Mouse (Mus musculus) stomach, postnatal 0 days (tissue): ENCODE data around the gene Thsd4. TPM values are rescaled to one million over a fixed set of nuclear protein-coding genes. Genes with fewer than 3 reads are reported as not detected.

Source experiments
- ATAC-seq: fragments of 200-750 bp; cut with Nextera tagmentation; 2 replicates; pipeline ENCODE4 v1.8.0; 2017; ENCODE audit not compliant: low FRiP score, low TSS enrichment
- DNase-seq: peaks from one replicate; pipeline ENCODE4 v3.0.0-alpha.2; 2016; ENCODE audit warnings: low spot score
- H3K27ac ChIP-seq: fragments of 300-500 bp; sonication (generic); replicated peaks from 2 replicates; pipeline ENCODE4 v1.5.1; 2014; ENCODE audit warnings: mild to moderate bottlenecking, control low read depth
- H3K27me3 ChIP-seq: fragments of 300-500 bp; sonication (generic); 2 replicates; pipeline ENCODE4 v1.6.1; 2014; ENCODE audit warnings: low read length; ENCODE audit not compliant: control insufficient read depth, insufficient read depth
- H3K36me3 ChIP-seq: fragments of 300-500 bp; sonication (generic); 2 replicates; pipeline ENCODE4 v1.6.1; 2014; ENCODE audit warnings: low read length, mixed read lengths; ENCODE audit not compliant: control insufficient read depth, insufficient read depth
- H3K4me1 ChIP-seq: fragments of 300-500 bp; sonication (generic); replicated peaks from 2 replicates; pipeline ENCODE4 v1.6.1; 2014; ENCODE audit warnings: antibody characterized with exemption; ENCODE audit not compliant: control insufficient read depth, insufficient read depth
- H3K4me2 ChIP-seq: fragments of 300-500 bp; sonication (generic); replicated peaks from 2 replicates; pipeline ENCODE4 v1.6.1; 2014; ENCODE audit warnings: low read depth, mild to moderate bottlenecking, control low read depth, moderate library complexity
- H3K4me3 ChIP-seq: fragments of 300-500 bp; sonication (generic); 2 replicates; pipeline ENCODE4 v1.5.1; 2014; ENCODE audit warnings: low read depth, low read length, control low read depth
- H3K9ac ChIP-seq: fragments of 300-500 bp; sonication (generic); 2 replicates; pipeline ENCODE4 v1.6.1; 2014; ENCODE audit warnings: mild to moderate bottlenecking, low read length, control low read depth, mixed read lengths
- H3K9me3 ChIP-seq: fragments of 300-500 bp; sonication (generic); 2 replicates; pipeline ENCODE4 v1.6.1; 2016; ENCODE audit warnings: low read length; ENCODE audit not compliant: control insufficient read depth
- CTCF ChIP-seq: IDR thresholded peaks from 2 replicates; pipeline ENCODE4 v1.5.1; 2016; ENCODE audit warnings: antibody characterized with exemption, low read depth, mild to moderate bottlenecking, moderate library complexity
- EP300 ChIP-seq: optimal IDR thresholded peaks from 2 replicates; pipeline ENCODE3; 2016; ENCODE audit warnings: antibody characterized with exemption
- WGBS: fragments of 180-500 bp; shearing (Covaris S2); extraction: QIAGEN DNeasy Blood & Tissue Kit; methylation state at CpG from one replicate; pipeline ENCODE4 v1.1.7; 2014; 5-methylcytosine and 5-hydroxymethylcytosine counted together
- polyA plus RNA-seq: library from polyadenylated mRNA; unstranded; fragments of >200 nt; fragmentation: Nextera tagmentation; extraction: Ambion mirVana; gene quantifications from 2 replicates; pipeline ENCODE4 v1.2.1, GENCODE M21; 2015

Thsd4 gene
- polyA plus RNA-seq, 1 experiment from 2014 or later, result 10.7 TPM

DNA sequence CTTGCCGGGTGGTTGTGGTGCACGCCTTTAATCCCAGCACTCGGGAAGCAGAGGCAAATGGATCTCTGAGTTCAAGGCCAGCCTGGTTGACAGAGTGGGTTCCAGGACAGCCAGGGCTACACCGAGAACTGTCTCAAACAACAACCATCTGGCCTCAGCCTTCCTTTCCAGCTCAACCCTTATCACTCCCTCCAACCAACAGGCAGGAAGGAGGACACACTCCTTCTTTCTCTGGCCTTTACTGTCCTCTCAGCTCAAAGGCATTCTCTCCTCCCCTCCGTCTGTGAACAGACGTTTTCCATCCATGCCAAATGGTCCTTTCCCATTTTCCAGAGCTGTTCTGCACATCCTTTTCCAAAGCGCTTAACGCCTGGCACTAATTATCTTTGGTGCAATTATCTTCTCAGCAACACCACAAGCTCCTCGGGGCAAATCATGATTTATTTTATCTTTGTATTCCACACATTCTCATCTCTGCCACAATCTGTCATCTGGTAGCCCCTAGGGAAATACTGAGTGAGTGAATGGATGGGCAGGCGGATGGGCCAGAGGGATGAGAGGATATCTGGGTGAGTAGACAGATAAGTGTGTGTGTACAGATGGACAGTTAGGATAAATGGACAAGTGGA is 80.5 kb downstream of the Thsd4 start:
- ATAC-seq (no peak), DNase-seq (no peak)
- Histone ChIP-seq H3K27me3 (no peaks in the 10 kb centered on the region), H3K9ac (no peak overlapping the region), H3K4me3 (no peak overlapping the region), H3K4me2 (no peak overlapping the region), H3K36me3 (no peaks in the 10 kb centered on the region), H3K27ac (no peak overlapping the region), H3K9me3 (no peaks in the 10 kb centered on the region), H3K4me1 (peaks cover 2% of the 10 kb centered on the region; the same call in 1 of the 2 replicates)
- TF ChIP-seq CTCF (no peak), EP300 (no peak)
- 78% methylated on average over 10 of the region's 10 CpGs for WGBS

- H3K4me1 ChIP-seq, result no peaks in the 10 kb centered on the region
- no peak for ATAC-seq
- TF ChIP-seq CTCF, result no peak
- TF ChIP-seq EP300, result no peak
- H3K27ac ChIP-seq, result no peak overlapping the region
- no peaks in the 10 kb centered on the region for H3K27me3 ChIP-seq
- no peak overlapping the region for H3K4me3 ChIP-seq
- no peaks in the 10 kb centered on the region for H3K36me3 ChIP-seq
- 63% methylated on average over 8 of the region's 8 CpGs for WGBS
- H3K9me3 ChIP-seq, result no peaks in the 10 kb centered on the region
- H3K9ac ChIP-seq, result no peak overlapping the region
- H3K4me2 ChIP-seq, result no peak overlapping the region
- no peak for DNase-seq
Observed at GRCm38 (mm10) chr9:60440506-60440905, 81.3 kb downstream of the Thsd4 start.

GRCm38 (mm10) chr9:60436246-60436645 is 85.6 kb downstream of the Thsd4 start:
- H3K9me3 ChIP-seq, result no peaks in the 10 kb centered on the region
- H3K27ac ChIP-seq, result no peak overlapping the region
- TF ChIP-seq CTCF (no peak), EP300 (no peak)
- H3K4me1 ChIP-seq, result no peaks in the 10 kb centered on the region
- H3K27me3 ChIP-seq, result no peaks in the 10 kb centered on the region
- H3K4me3 ChIP-seq, result no peak overlapping the region
- DNase-seq (no peak), ATAC-seq (no peak)
- WGBS, result 85% methylated on average over 3 of the region's 3 CpGs
- H3K9ac ChIP-seq, result no peak overlapping the region
- no peaks in the 10 kb centered on the region for H3K36me3 ChIP-seq
- H3K4me2 ChIP-seq, result no peak overlapping the region

DNA sequence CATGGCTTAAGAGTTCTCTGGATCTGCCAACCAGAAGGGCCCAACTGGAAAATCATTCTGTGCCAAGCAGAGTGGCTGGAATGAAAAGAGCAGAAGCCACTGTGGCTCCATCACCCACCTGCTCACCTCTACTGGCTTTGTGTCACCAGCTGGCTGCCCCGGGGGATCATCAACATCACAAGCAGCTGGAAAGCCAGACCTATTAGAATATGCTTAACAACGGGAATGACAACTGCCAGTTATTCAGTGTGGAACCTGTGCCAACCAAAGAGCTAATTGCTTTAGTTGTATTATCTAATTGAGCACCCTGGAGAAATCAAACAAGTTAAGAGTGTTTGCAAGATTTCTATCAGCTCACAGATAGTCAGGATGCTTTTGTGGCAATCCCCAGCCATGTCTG is 87.8 kb downstream of the Thsd4 start:
- Histone ChIP-seq H3K4me2 (no peak overlapping the region), H3K4me1 (no peaks in the 10 kb centered on the region), H3K36me3 (no peaks in the 10 kb centered on the region), H3K27me3 (no peaks in the 10 kb centered on the region), H3K9me3 (no peaks in the 10 kb centered on the region), H3K9ac (no peak overlapping the region), H3K4me3 (no peak overlapping the region), H3K27ac (no peak overlapping the region)
- 43% methylated on average over 2 of the region's 2 CpGs for WGBS
- no peak for ATAC-seq
- no peak for DNase-seq
- TF ChIP-seq CTCF (no peak), EP300 (no peak)

- ATAC-seq (no peak), DNase-seq (no peak)
- no peaks in the 10 kb centered on the region for H3K27me3 ChIP-seq
- H3K4me2 ChIP-seq, result no peak overlapping the region
- H3K9me3 ChIP-seq, result no peaks in the 10 kb centered on the region
- no peaks in the 10 kb centered on the region for H3K36me3 ChIP-seq
- TF ChIP-seq CTCF (no peak), EP300 (no peak)
- no peak overlapping the region for H3K9ac ChIP-seq
- H3K4me3 ChIP-seq, result no peak overlapping the region
- no peak overlapping the region for H3K27ac ChIP-seq
- 97% methylated on average over 4 of the region's 4 CpGs for WGBS
- H3K4me1 ChIP-seq, result no peaks in the 10 kb centered on the region
Observed at GRCm38 (mm10) chr9:60431924-60432323, 89.9 kb downstream of the Thsd4 start.

- no peak for DNase-seq
- TF ChIP-seq CTCF (no peak), EP300 (no peak)
- H3K27ac ChIP-seq, result no peak overlapping the region
- H3K4me3 ChIP-seq, result no peak overlapping the region
- no peak overlapping the region for H3K4me2 ChIP-seq
- ATAC-seq, result no peak
- 84% methylated on average over 4 of the region's 4 CpGs for WGBS
- H3K27me3 ChIP-seq, result no peaks in the 10 kb centered on the region
- no peak overlapping the region for H3K9ac ChIP-seq
- no peaks in the 10 kb centered on the region for H3K36me3 ChIP-seq
- H3K4me1 ChIP-seq, result no peaks in the 10 kb centered on the region
- no peaks in the 10 kb centered on the region for H3K9me3 ChIP-seq
Observed at GRCm38 (mm10) chr9:60430017-60430416, 91.8 kb downstream of the Thsd4 start.
